Mouse (Mus musculus) hindbrain, embryonic 16.5 days (tissue): ENCODE measurements at regions not wholly inside any gene's neighbourhood (a gene's known extent, or its start where the extent isn't known, plus 50 kb on each side); places are given as distances from the start of the nearest gene placed in this dataset.

Source experiments
- ATAC-seq: fragments of 200-750 bp; cut with Nextera tagmentation; 2 replicates; pipeline ENCODE4 v1.8.0; 2017; ENCODE audit warnings: moderate TSS enrichment, moderate library complexity
- H3K27ac ChIP-seq: fragments of 300-500 bp; sonication (generic); 2 replicates; pipeline ENCODE4 v1.5.1; 2014; ENCODE audit warnings: low read depth, mild to moderate bottlenecking, control low read depth, low read length, moderate library complexity
- H3K27me3 ChIP-seq: fragments of 300-500 bp; sonication (generic); replicated peaks from 2 replicates; pipeline ENCODE4 v1.6.1; 2014; ENCODE audit warnings: low read length; ENCODE audit not compliant: control insufficient read depth, insufficient read depth
- H3K36me3 ChIP-seq: fragments of 300-500 bp; sonication (generic); 2 replicates; pipeline ENCODE4 v1.6.1; 2014; ENCODE audit warnings: mild to moderate bottlenecking, low read length, moderate library complexity, mixed read lengths; ENCODE audit not compliant: control insufficient read depth, insufficient read depth
- H3K4me1 ChIP-seq: fragments of 300-500 bp; sonication (generic); 2 replicates; pipeline ENCODE4 v1.6.1; 2014; ENCODE audit warnings: low read depth, low read length; ENCODE audit not compliant: control insufficient read depth, insufficient read depth
- H3K4me2 ChIP-seq: fragments of 300-500 bp; sonication (generic); 2 replicates; pipeline ENCODE4 v1.6.1; 2014; ENCODE audit warnings: mild to moderate bottlenecking, low read length, control low read depth, moderate library complexity
- H3K4me3 ChIP-seq: fragments of 300-500 bp; sonication (generic); 2 replicates; pipeline ENCODE4 v1.5.1; 2014; ENCODE audit warnings: mild to moderate bottlenecking, low read length, control low read depth, moderate library complexity
- H3K9ac ChIP-seq: fragments of 300-500 bp; sonication (generic); 2 replicates; pipeline ENCODE4 v1.6.1; 2014; ENCODE audit warnings: low read depth, mild to moderate bottlenecking, control low read depth, low read length, moderate library complexity
- H3K9me3 ChIP-seq: fragments of 300-500 bp; sonication (generic); 2 replicates; pipeline ENCODE4 v1.6.1; 2014; ENCODE audit warnings: mild to moderate bottlenecking, low read length, moderate library complexity; ENCODE audit not compliant: control insufficient read depth
- WGBS: fragments of 180-500 bp; shearing (Covaris S2); extraction: QIAGEN DNeasy Blood & Tissue Kit; methylation state at CpG from one replicate; pipeline ENCODE4 v1.1.7; 2014; 5-methylcytosine and 5-hydroxymethylcytosine counted together

DNA sequence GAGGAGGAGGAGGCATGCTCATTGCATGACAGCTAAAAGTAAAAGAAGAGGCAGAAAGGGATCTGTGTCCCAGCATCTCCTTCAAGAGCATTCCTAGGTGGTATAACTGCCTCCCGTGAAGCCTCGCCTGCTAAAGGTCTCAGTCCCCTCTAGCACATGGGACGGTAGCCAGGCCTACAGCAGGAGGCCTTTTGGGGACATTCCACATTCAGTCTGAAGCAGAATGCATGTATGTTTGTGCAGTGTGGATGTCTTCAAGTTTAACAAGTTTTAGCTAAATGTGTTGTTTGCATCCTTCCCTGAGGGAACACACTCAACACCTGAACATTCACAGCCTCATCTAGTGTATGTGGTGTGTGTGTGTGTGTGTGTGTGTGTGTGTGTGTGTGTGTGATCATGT, 64.8 kb upstream of the Gm11983 start:
- WGBS = 66% methylated on average over 3 of the region's 3 CpGs
- no peaks in the 10 kb centered on the region for H3K36me3 ChIP-seq

DNA sequence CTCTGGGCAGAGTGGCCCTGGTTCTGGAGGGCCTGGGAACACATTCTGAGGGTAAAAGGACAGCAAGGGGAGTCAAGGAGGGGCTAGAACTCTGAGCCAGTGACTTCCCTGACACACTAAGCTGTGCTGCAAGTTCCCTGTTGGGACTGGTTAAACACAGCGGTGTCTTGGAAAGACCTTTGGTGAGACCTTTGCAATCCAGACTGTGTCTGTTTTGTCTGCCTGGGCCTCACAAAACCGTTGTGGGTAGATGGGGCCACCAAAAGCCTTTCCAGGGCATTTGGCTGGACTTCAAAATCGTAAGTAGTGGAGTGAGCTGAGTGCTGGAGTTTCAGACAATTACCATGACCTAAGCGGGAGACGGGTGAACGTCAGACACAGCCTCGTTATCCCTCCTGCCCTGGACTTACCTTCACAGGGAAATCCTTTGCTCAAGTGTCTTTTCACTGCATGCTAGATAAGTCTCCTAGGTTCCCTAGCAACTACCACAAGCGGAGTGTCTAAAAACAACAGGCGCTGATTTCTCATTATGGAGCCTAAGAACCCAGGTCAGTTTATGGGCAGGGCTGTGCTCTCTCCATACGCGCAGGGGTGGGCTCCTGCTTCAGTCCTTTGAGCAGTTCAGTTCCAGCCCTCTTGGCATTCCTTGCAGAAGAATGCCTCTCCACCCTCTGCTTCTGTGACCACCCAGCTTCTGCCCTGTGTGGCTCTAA, 63.5 kb upstream of the Gm11983 start:
- peak; percentile 47 for ATAC-seq
- Histone ChIP-seq H3K27ac (peak overlapping the region; percentile 26; the same call in 1 of the 2 replicates), H3K36me3 (no peaks in the 10 kb centered on the region), H3K9ac (no peak overlapping the region), H3K27me3 (no peaks in the 10 kb centered on the region), H3K4me3 (no peak overlapping the region), H3K9me3 (no peaks in the 10 kb centered on the region), H3K4me2 (no peak overlapping the region), H3K4me1 (peaks cover 8% of the 10 kb centered on the region)
- WGBS = 34% methylated on average over 11 of the region's 11 CpGs

More for the DNA sequence above, 64.8 kb upstream of the Gm11983 start:
- H3K4me2 ChIP-seq = no peak overlapping the region
- H3K27me3 ChIP-seq = no peaks in the 10 kb centered on the region
- H3K27ac ChIP-seq = no peak overlapping the region
- peaks cover 8% of the 10 kb centered on the region for H3K4me1 ChIP-seq
- no peak overlapping the region for H3K4me3 ChIP-seq
- H3K9me3 ChIP-seq = no peaks in the 10 kb centered on the region
- no peak overlapping the region for H3K9ac ChIP-seq
- ATAC-seq = no peak

DNA sequence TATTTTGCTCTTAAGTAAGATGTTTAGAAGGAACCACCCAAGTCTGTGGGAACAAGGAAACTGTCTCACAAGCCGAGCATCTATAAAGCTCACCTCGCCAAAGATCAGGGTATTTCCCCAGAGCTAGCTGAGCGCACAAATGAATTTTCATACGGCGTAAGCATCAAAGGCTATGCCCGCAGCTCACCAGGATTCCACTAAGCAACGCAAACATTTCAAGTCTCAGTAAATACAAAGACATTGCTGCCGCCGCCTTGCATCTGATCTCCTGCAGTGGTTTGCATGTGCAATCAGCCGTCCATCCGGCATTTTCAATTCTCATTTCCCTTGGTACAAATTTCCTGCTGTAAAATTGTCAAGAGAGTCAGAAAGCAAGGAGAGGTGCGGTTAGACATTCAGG, 62.9 kb upstream of the Gm11983 start:
- Histone ChIP-seq H3K4me1 (peaks cover 8% of the 10 kb centered on the region), H3K36me3 (no peaks in the 10 kb centered on the region), H3K27me3 (no peaks in the 10 kb centered on the region), H3K9ac (no peak overlapping the region), H3K9me3 (no peaks in the 10 kb centered on the region), H3K4me3 (no peak overlapping the region), H3K27ac (peak overlapping the region; percentile 55; the same call in 1 of the 2 replicates), H3K4me2 (no peak overlapping the region; the same call in 1 of the 2 replicates)
- 0 out of 2 replicates have a peak, but pooled peaks have one; percentile 31 for ATAC-seq
- WGBS = 23% methylated on average over 12 of the region's 12 CpGs

DNA sequence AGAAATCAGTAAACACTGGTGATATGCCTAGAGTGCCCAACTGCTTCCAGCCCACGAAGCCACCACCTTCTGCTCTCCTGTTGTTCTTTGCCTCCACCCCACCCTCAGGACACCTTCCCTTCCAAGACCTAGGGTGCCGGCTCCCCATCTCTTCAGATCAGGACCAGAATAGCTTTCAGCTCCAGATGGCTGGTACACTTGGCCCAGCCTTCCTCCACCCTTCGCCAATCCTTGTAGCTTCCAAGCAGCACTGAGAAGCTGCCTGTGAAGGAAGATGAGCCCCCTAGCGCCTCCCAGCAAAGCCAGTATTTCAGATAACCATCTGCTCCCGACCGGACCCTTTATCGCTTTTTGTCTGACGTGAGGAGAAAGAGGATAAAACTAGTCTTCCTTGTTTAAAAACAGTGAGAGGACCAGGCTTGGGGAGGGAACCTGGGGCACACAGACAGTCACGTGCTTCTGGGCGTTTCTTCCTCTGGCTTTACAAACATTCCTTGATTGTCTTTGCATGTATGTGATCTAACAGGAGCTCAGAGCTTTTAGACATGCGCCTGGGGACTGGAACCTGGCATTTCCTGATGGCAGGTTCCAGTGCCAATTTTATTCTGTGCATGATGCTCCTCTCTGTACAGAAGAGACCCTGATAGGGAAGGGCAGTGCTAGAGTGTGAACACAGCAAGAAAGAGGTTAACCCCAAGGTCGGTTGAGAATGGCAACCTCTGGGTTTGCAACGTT, 62.0 kb upstream of the Gm11983 start:
- no peaks in the 10 kb centered on the region for H3K27me3 ChIP-seq
- no peak overlapping the region for H3K9ac ChIP-seq
- no peak for ATAC-seq
- no peaks in the 10 kb centered on the region for H3K36me3 ChIP-seq
- no peak overlapping the region for H3K27ac ChIP-seq
- WGBS = 77% methylated on average over 13 of the region's 13 CpGs
- peaks cover 8% of the 10 kb centered on the region for H3K4me1 ChIP-seq
- H3K4me3 ChIP-seq = no peak overlapping the region
- no peak overlapping the region for H3K4me2 ChIP-seq
- H3K9me3 ChIP-seq = no peaks in the 10 kb centered on the region

DNA sequence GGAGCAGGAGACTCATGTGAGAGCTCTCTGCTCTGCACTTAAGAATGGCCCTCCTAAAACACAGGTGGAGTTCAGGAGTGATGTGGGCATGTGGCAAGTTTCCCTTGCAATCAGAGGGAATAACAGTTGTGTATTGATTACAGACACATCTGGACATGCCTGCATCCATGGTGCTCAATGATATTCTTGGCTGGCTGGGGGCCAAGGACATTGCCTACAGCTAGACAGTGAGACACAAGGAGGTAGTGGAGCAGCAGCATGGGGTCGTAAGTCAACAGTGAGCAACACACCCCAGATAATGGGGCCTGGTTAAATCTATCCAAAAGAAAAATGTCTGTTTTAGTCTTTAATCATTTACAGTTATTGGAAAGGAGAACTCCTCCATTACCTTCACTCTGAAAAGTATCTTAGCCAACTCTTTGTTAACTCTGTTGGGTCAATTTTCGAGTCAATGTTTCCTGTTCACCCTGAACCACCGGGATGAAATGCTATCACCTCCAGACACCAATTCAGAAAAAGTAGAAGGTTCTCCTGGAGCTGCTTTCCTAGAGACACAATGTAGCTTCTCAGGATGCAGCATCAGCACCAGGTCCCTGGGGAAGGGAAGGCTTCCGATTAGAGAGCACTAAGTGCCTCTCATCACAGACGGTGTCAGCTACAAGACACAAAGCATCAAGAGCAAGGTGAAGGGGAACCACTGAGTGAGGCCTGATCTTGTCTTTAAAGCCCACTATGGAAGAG, 61.1 kb upstream of the Gm11983 start:
- ATAC-seq = no peak
- 89% methylated on average over 5 of the region's 5 CpGs for WGBS
- peaks cover 8% of the 10 kb centered on the region for H3K4me1 ChIP-seq
- H3K4me3 ChIP-seq = no peak overlapping the region
- H3K27ac ChIP-seq = no peak overlapping the region
- H3K4me2 ChIP-seq = no peak overlapping the region
- H3K36me3 ChIP-seq = no peaks in the 10 kb centered on the region
- no peaks in the 10 kb centered on the region for H3K9me3 ChIP-seq
- no peaks in the 10 kb centered on the region for H3K27me3 ChIP-seq
- no peak overlapping the region for H3K9ac ChIP-seq

DNA sequence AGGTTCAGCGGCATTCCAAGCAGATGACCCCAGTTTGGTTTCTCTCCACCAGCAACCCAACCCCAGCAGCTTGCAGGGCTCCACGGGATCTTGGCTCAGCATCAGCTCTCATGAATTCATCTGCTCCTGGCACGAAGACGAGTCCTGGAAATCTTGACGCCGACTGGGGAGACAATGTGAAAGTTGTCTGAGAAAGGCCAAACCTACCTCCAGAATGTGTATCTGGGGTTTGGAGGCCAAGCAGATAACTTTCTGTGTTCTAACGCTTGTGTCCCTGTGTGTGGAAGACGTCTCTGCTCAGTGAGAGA, 58.3 kb upstream of the Gm11983 start:
- no peak overlapping the region for H3K9ac ChIP-seq
- ATAC-seq = no peak
- no peaks in the 10 kb centered on the region for H3K36me3 ChIP-seq
- H3K4me3 ChIP-seq = no peak overlapping the region
- peaks cover 2% of the 10 kb centered on the region for H3K4me1 ChIP-seq
- 49% methylated on average over 8 of the region's 8 CpGs for WGBS
- H3K27me3 ChIP-seq = no peaks in the 10 kb centered on the region
- no peaks in the 10 kb centered on the region for H3K9me3 ChIP-seq
- no peak overlapping the region for H3K4me2 ChIP-seq
- no peak overlapping the region for H3K27ac ChIP-seq

DNA sequence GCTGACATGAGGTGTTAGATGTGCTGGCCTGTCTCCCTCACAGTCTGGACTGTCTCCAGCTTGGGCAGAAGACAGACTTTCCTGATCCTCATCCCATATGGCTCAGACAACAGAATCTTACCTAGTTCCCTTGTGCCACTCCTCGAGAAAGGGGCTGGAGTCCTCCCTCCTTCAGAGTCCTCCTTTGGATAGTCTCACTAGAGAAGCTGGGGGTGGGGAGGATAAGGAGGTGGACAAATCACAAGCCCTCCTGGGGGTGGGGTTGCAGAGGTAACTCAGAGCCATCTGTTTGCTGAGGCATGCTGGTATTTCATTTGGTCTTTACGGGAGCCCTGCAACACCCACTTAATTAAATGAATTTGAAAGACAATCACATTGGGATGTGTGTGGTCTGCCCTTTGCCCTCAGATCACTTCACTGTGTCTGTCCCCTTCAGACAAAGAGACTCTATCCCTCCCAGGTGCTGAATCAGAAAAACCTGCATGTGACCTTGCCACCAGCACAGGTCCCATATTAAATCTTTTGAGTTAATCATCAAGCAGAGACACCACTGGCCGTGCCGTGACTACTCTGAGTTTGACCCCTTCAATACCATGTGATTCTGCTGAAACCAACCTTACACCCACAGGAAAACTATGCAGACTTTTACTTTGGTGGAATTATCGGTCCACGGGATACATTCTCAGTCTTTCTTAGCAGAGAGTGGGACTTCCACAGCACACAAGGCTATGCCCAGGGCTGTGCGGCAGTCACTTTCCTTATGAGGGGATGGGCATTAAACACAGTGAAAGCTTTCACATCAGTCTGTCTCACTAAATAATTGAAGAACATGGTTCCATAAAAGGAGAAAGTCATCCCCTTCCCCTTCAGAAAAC, 57.7 kb upstream of the Gm11983 start:
- Histone ChIP-seq H3K9ac (no peak overlapping the region), H3K4me3 (no peak overlapping the region), H3K4me2 (no peak overlapping the region), H3K27me3 (no peaks in the 10 kb centered on the region), H3K9me3 (no peaks in the 10 kb centered on the region), H3K4me1 (no peaks in the 10 kb centered on the region; the same call in none of the 2 replicates), H3K36me3 (no peaks in the 10 kb centered on the region), H3K27ac (no peak overlapping the region)
- WGBS = 29% methylated on average over 7 of the region's 7 CpGs
- ATAC-seq = peak; percentile 58; the same call in 1 of the 2 replicates

DNA sequence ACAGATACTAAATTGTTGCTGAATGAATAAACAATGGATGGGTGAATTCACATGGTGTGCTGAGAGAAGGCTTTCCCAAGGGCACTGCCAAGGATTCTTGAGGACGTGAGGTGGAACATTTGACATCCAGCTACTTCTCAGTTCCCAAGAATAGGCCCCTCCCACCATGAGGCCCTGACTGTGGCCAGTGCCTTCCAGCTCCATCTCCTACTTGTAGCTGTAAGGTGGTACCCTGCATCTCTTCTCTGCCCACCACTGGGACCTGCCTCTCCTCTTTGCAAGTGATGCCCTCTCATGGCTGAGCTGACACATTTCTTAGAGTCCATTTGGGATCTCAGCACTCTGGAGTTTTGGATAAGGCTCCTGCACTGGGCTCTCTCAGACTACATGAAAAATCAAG, 56.3 kb upstream of the Gm11983 start:
- Histone ChIP-seq H3K9me3 (no peaks in the 10 kb centered on the region), H3K4me2 (no peak overlapping the region), H3K27ac (no peak overlapping the region), H3K9ac (no peak overlapping the region), H3K4me1 (no peaks in the 10 kb centered on the region; the same call in 1 of the 2 replicates), H3K27me3 (no peaks in the 10 kb centered on the region), H3K36me3 (no peaks in the 10 kb centered on the region), H3K4me3 (no peak overlapping the region)
- WGBS = 62% methylated on average over 1 of the region's 1 CpGs
- ATAC-seq = no peak
